Mouse (Mus musculus) gastrocnemius, postnatal 25 days (tissue): ENCODE measurements at regions not wholly inside any gene's neighbourhood (a gene's known extent, or its start where the extent isn't known, plus 50 kb on each side); places are given as distances from the start of the nearest gene placed in this dataset.

Source experiments
- DNase-seq: peaks from one replicate; pipeline ENCODE4 v3.0.0; 2022

- DNase-seq = no peak
Measured at GRCm38 (mm10) chr13:113536306-113536705, 82.1 kb downstream of the Snx18 start.

- DNase-seq = no peak
Measured at GRCm38 (mm10) chr13:113534664-113535455, 83.5 kb downstream of the Snx18 start.

GRCm38 (mm10) chr13:113533884-113534445 is 84.4 kb downstream of the Snx18 start:
- no peak for DNase-seq

DNA sequence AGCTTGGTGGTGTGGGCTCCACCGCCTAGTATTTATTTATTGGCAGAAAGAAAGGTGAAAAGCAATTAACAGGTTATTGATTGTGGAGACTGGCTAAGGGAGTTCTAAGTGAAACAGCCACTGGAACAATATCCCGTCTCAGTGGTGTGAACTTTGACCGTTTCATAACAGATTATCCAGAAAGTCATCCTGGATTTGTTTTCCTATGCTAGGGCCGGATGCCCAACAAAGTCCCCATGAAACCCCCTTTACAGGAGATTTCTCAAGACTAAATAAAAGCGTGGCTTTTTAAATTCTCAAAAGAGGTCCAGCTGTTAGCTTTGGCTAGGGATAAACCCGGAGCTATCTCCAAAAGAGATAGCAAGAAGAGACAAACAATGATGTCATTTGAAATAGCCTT is 91.4 kb downstream of the Snx18 start:
- no peak for DNase-seq

- DNase-seq = no peak
Measured at GRCm38 (mm10) chr13:113523503-113523902, 94.9 kb downstream of the Snx18 start.

DNA sequence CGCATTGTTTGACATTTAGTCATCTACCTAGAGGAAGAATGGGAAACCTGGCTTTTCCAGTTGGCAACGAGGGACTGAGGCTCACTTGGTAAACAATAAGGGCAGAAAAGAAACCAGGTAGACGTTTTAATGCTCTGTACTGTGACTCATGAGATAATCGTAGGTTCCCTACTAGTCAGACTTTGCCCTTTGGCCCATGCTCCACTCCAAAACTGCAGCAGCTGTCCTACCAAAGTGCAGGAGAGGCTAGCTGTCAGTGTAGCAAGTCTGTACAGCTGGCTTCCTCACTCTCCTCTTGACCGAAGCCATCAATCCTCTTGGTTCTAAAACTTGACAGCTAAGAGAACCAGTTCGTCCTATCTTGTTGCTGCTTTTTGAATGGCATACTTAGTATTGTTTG is 100.2 kb downstream of the Snx18 start:
- no peak for DNase-seq

DNA sequence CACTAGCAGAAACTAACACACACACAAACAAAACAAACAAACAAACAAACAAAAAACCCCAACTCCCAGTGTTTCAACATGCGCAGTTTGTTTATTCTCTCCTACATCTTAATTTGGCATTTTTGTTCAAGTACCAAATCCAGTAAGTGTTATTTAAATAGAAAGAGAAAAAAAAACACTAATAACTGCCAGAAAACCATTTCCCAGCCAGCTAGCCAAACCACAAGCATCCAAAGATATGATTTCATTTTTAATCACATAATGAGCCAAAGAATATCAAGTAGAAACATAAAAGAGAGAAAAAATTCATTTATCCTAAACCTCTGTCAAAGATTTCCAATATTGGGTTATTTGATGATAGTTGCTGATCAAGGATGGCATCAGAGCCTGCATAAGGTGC is 102.3 kb downstream of the Snx18 start:
- no peak for DNase-seq

DNA sequence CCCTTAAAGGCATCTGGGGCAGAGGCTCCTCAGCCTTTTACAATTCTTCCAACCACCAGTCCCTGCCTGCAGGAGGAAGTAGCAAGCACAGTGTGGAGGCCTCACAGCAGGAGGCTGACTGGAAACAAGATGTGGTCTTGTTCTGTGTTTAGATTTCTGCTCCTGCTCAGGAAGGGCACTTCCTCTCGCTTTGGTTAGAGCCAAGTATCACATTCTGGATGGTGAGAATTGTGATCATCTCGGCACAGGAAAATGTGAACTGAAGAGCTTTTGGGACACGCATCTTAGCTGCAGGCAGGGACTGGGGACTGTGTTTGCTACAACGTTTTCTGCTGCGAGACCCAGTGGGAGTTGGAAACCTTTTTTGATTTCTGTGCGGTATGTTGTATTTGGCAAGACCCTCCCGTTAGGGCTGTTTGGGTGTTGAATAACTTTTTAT is 103.2 kb downstream of the Snx18 start:
- DNase-seq = no peak

- DNase-seq = peak; percentile 63
Measured at GRCm38 (mm10) chr13:113509403-113510185, 108.8 kb downstream of the Snx18 start.

DNA sequence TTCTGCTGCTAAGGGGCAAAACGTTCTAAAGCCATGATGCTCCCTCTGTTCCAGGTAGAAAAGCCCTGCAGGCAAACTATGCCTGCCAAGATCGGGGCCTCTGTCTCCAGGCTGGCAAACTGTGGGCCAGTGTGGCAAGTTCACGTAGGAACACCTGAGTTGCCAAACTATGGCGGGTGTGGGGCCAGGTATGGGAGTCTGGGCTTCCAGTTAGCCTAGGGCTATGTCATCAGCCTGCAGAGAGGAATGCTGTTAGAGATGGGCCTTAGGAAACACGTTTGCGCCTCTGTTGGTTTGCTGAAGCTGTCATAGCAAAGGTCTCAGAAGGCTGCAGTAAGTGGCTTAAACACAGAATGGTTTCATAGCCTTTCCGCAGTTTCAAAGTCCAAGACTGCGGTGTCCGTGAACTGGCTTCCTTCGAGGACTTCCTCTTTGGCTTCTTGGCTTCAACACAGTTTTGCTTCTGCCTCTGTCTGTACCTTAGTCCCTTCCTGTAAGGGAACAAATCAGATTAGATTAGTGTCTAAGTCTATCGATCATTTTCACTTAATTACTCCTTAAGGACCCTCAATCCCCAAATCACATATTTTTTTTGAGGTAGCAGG is 110.1 kb downstream of the Snx18 start:
- DNase-seq = no peak

- no peak for DNase-seq
Measured at GRCm38 (mm10) chr13:113502528-113502927, 115.8 kb downstream of the Snx18 start.

DNA sequence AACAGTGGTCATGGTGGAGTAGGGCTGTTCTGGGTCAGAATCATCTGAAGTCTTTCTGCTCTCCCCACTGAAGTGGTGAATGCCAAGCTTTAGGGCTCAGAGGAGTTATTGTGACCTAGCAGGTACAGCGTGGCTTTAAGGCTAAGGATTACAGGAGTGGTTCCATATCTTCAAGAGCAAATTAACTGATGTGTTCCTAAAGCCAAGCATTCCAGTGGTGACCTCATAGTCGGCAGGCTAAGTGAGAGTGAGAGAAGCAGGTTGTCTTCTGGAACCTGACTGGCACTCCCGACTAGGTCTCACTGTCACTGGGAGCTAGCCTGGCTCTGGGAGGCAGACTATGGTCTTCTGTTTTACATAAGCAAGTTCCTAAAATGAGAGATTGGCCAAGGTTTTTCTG is 116.3 kb downstream of the Snx18 start:
- DNase-seq = no peak

DNA sequence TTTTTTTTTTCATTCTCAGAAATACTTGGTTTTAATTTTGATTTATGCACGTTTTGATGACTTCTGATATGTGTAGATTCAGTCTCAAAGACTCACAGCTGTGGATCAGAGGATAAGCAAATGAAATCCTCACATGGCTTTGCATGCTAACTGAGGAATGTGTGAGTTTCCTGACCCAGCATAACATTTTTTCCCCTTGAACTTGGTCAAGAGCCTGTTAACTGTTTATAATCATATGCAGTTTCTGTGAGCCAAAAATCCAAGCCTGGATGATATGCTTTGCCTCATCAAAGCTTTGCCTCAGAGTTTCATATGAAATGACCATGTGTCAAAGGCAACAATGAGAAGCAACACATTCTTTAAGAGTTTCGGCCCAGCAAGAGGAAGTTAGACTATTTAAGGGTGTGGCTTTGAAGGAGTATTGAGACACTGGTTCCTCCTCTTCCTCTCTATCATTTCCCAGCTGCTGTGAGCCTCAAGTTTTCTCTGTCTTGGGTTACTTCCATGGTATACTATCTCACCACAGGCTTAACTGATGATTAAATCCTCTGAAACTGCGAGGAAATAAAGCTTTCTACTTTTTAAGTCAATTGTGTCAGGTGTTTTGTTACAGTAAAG is 117.9 kb downstream of the Snx18 start:
- no peak for DNase-seq

DNA sequence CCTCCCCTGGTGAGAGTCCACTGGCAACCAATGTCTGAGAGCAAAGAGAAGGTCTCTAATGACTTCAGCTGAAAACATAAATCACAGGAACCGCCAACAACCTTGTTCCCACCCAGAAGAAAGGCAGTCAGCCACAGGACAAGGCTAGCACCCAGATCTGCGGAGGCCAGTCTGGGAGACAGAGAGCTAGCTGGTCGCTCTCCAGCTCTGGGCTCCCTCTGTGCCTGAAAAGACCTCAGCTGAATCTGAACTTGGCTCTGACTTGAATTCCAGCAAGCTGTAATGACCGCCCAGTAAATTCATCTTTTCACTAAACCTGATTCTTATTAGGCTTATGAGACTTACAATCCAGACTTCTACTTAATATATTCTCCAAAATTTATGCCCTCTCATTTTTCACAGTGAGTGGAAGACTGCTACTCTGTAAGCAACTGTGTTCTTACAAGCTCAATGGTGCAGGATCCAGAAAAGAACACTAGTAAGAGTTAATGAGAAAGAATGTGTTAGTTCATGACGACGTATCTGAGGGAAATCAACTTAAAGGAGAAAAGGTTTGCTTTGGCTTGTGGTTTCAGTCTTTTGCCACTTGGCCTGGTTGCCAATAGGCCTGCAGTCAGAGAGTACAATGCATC is 119.2 kb downstream of the Snx18 start:
- peak; percentile 63 for DNase-seq

- no peak for DNase-seq
Measured at GRCm38 (mm10) chr13:113495595-113496285, 122.6 kb downstream of the Snx18 start.

DNA sequence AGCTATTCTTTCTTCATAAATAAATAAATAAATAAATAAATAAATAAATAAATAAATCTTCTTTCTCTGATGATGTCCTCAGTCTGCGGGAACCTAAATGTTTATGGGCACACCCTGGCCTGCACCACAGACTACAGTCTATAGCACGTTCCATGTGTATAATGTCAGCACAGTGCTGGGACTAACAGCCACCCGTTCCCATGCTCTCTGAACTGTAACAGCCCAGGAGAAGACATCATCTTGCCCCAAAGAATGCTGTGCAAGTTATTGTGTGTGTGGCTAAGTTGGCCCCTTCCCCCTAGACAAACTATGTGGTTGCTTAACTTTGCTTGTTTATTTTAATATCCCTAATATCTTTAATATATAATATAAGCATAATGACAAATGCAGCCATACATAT is 123.2 kb downstream of the Snx18 start:
- DNase-seq = no peak

- no peak for DNase-seq
Measured at GRCm38 (mm10) chr13:113494688-113495087, 123.7 kb downstream of the Snx18 start.

GRCm38 (mm10) chr13:113489951-113490822 is 128.2 kb downstream of the Snx18 start:
- DNase-seq = peak; percentile 19

DNA sequence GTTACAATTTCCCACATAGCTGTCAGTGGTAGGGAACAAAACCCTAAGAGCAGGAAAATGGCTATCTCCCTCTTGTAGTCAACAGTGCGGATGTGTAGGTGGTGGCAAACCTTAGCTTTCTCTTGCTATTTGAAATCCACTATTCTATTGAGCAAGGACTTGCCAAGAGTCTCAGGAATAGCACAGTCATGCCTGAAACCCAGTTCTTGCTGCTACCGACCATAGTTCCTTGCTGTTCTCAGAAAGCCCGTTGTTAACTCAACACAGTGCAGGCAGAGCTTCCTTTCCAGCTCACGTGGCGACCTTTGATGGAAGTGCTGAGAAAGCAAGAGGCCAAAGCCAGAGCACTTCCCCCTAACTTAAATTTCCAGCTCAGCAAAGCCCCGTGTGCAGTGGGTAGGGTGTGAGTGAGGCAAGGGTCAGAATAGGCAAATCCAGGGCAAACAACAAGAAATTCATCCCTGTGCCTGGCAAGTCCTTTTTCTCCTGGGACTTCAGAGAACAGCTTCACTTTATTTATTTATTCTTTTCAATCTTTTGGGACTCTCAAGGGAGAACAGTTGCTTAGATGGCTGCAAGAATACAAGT is 131.9 kb downstream of the Snx18 start:
- no peak for DNase-seq

DNA sequence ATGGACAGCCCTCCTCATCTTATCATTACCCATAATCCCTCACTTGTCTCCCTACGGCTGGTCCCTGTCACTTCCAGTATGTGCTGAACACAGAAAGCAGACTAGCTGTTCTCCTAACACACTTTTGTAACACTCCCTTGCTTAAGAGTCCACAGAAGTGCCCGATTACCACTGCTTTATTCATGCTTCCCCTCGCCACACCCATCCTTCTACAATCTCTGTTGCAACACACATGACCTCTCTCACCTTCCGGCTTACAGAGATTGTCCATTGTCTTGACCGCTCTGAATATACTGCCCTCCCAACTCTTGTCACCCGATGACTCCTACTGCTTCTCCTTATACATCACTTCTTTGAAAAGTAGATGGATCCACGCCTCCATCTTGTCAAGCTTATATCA is 132.9 kb downstream of the Snx18 start:
- DNase-seq = no peak
